Mouse (Mus musculus) cerebellum, adult 11 months (tissue): Measurements from ENCODE around the gene Clk2.

Experiments used
- DNase-seq: peaks from one replicate; pipeline ENCODE4 v3.0.0; 2022

Clk2 gene

DNA sequence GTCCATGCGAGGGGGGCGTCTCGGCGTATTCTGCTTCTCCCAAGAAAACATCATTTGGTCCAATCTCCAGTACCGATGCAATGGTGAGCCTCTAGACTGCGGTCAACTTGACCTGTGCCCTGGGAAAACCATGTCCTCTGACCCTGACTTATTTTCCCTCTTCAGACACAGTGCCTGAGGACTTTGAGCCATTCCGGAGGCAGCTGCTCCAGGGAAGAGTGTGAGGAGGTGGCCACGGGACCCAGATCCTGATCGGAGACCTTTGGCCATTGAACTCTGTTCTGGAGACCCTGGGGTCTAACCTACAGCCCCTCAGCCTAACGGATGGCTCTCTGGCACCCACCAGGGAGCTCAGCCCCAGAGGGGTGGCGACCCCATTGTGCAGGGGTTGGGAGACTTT, 61.8 kb downstream of the Clk2 start:
- DNase-seq = no peak
